Mouse (Mus musculus) testis, adult 2 months (tissue): Measurements from ENCODE around the gene Relb. TPM values are rescaled to one million over a fixed set of nuclear protein-coding genes. Genes with fewer than 3 reads are reported as not detected.
A peak's percentile ranks its signal among the peaks of the same experiment; 100 is the strongest.

ENCODE experiments used
- H3K27ac ChIP-seq: fragments of 200-500 bp; 2 replicates; pipeline ENCODE4 v1.5.1; 2012; ENCODE audit warnings: low read depth, low read length; ENCODE audit not compliant: control insufficient read depth, insufficient read depth
- H3K27me3 ChIP-seq: fragments of 200-500 bp; 2 replicates; pipeline ENCODE4 v1.6.1; 2012; ENCODE audit warnings: mild to moderate bottlenecking, low read length, moderate library complexity; ENCODE audit not compliant: control insufficient read depth, insufficient read depth
- H3K36me3 ChIP-seq: fragments of 200-500 bp; 2 replicates; pipeline ENCODE4 v1.6.1; 2012; ENCODE audit warnings: mild to moderate bottlenecking, low read length; ENCODE audit not compliant: control insufficient read depth, insufficient read depth
- H3K4me1 ChIP-seq: fragments of 200-500 bp; 2 replicates; pipeline ENCODE4 v1.6.1; 2012; ENCODE audit warnings: low read length; ENCODE audit not compliant: control insufficient read depth, insufficient read depth
- H3K4me3 ChIP-seq: fragments of 200-500 bp; 2 replicates; pipeline ENCODE4 v1.5.1; 2012; ENCODE audit warnings: low read depth, mild to moderate bottlenecking, low read length, moderate library complexity, mixed read lengths; ENCODE audit not compliant: control insufficient read depth
- CTCF ChIP-seq: fragments of 200-500 bp; IDR thresholded peaks from 2 replicates; pipeline ENCODE4 v1.5.1; 2012; ENCODE audit warnings: low read depth, mild to moderate bottlenecking, inconsistent platforms, low read length, moderate library complexity; ENCODE audit not compliant: control insufficient read depth, insufficient read depth, insufficient replicate concordance
- POLR2A ChIP-seq: fragments of 200-500 bp; IDR thresholded peaks from 2 replicates; pipeline ENCODE4 v1.6.1; 2012; ENCODE audit warnings: low read depth, mild to moderate bottlenecking, inconsistent platforms, low read length, moderate library complexity; ENCODE audit not compliant: control insufficient read depth
- polyA plus RNA-seq: library from polyadenylated mRNA; depleted of rRNA; stranded (reverse); fragments of >200 nt; gene quantifications from 2 replicates; pipeline ENCODE4 v1.2.3, GENCODE M21; 2012

Gene Relb
- polyA plus RNA-seq, 1 experiment = 4.1 TPM

- Histone ChIP-seq H3K36me3 (no peaks in the 10 kb centered on the region; the same call in none of the 2 replicates), H3K4me1 (peaks cover 14% of the 10 kb centered on the region), H3K4me3 (no peak overlapping the region), H3K27ac (no peak overlapping the region), H3K27me3 (no peaks in the 10 kb centered on the region)
- TF ChIP-seq POLR2A (no peak), CTCF (no peak)
These were observed 3.0 kb upstream of the Relb start for GRCm38 (mm10) chr7:19632275-19632674.

- TF ChIP-seq POLR2A = peak; percentile 66
- TF ChIP-seq CTCF = no peak
- Histone ChIP-seq H3K27ac (peak overlapping the region; percentile 65), H3K4me3 (peak overlapping the region; percentile 82), H3K4me1 (peaks cover 14% of the 10 kb centered on the region), H3K36me3 (no peaks in the 10 kb centered on the region), H3K27me3 (no peaks in the 10 kb centered on the region)
These were observed 490 bp downstream of the Relb start for GRCm38 (mm10) chr7:19628536-19629360.

- H3K4me3 ChIP-seq = peak overlapping the region; percentile 76
- peaks cover 14% of the 10 kb centered on the region for H3K4me1 ChIP-seq
- peak overlapping the region; percentile 34; the same call in 1 of the 2 replicates for H3K27ac ChIP-seq
- no peaks in the 10 kb centered on the region for H3K36me3 ChIP-seq
- no peaks in the 10 kb centered on the region for H3K27me3 ChIP-seq
- TF ChIP-seq POLR2A (no peak), CTCF (no peak)
These were observed 1.1 kb downstream of the Relb start for GRCm38 (mm10) chr7:19628192-19628535.

- no peaks in the 10 kb centered on the region for H3K36me3 ChIP-seq
- H3K4me3 ChIP-seq = peak overlapping the region; percentile 76
- no peaks in the 10 kb centered on the region for H3K27me3 ChIP-seq
- peak overlapping the region; percentile 5; the same call in 1 of the 2 replicates for H3K27ac ChIP-seq
- no peak for TF ChIP-seq CTCF
- no peak for TF ChIP-seq POLR2A
- H3K4me1 ChIP-seq = peaks cover 14% of the 10 kb centered on the region
These were observed 1.5 kb downstream of the Relb start for GRCm38 (mm10) chr7:19627721-19628120.

- H3K27ac ChIP-seq = no peak overlapping the region
- H3K27me3 ChIP-seq = no peaks in the 10 kb centered on the region
- no peak overlapping the region for H3K4me3 ChIP-seq
- TF ChIP-seq POLR2A = no peak
- no peak for TF ChIP-seq CTCF
- H3K36me3 ChIP-seq = no peaks in the 10 kb centered on the region
- H3K4me1 ChIP-seq = peaks cover 12% of the 10 kb centered on the region
These were observed 5.8 kb downstream of the Relb start for GRCm38 (mm10) chr7:19623433-19623832.

GRCm38 (mm10) chr7:19622241-19622640, 7.0 kb downstream of the Relb start:
- H3K36me3 ChIP-seq = no peaks in the 10 kb centered on the region
- peaks cover 4% of the 10 kb centered on the region for H3K4me1 ChIP-seq
- TF ChIP-seq CTCF (no peak), POLR2A (no peak)
- no peak overlapping the region for H3K4me3 ChIP-seq
- no peaks in the 10 kb centered on the region for H3K27me3 ChIP-seq
- no peak overlapping the region for H3K27ac ChIP-seq

- H3K4me1 ChIP-seq = peaks cover 4% of the 10 kb centered on the region
- H3K27me3 ChIP-seq = no peaks in the 10 kb centered on the region
- no peak for TF ChIP-seq CTCF
- TF ChIP-seq POLR2A = no peak
- H3K36me3 ChIP-seq = no peaks in the 10 kb centered on the region
- H3K4me3 ChIP-seq = no peak overlapping the region
- no peak overlapping the region for H3K27ac ChIP-seq
These were observed 8.4 kb downstream of the Relb start for GRCm38 (mm10) chr7:19620811-19621210.
